Mouse (Mus musculus): ENCODE measurements around the gene Gm128. TPM values are rescaled to one million over a fixed set of nuclear protein-coding genes. Genes with fewer than 3 reads are reported as not detected.

The Gm128 gene
- polyA plus RNA-seq, 1 experiment from 2014 or later = 0.06 TPM

DNA sequence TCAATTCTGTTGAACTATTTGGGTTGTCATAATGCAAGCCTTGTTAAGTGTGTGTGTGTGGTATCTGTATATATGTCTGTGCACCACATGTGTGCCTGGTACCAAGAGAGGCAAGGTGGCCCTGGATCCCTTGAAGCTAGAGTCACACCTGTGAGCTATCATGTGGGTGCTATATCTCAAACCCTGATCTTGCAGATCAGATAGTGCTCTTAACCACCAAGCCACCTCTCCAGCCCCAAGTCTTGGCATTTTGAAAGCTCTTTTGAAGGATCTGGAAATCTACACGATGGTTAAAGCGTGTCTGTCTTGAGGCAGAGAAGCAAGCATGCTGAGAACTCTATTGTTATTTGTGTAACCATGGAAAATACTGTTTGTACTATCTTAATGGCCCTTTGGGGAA lies 30.8 kb downstream of the Gm128 start:
- in situ Hi-C loops (cut with MboI; ENCODE audit: low pct_unique_long_range_greater_than_20kb) = loop anchor here (5.0 kb wide), 1 partner anchor 68 kb away; the partner anchor contains the start of gene Tnfaip8l2
- ChIA-PET CTCF (interaction anchor here (0.9 to 6.9 kb wide), 9 partner anchors 8 to 85 kb away, joined by 3 to 51 read pairs (median 3); partner anchors contain the start of gene Tnfaip8l2), POLR2A (interaction anchor here (0.6 to 1.5 kb wide), 3 partner anchors 9 to 116 kb away, joined by 3 to 4 read pairs (median 3); no protein-coding TSS in a partner anchor)
- no peak for ATAC-seq
- H3K27me3 ChIP-seq = no peaks in the 10 kb centered on the region
- no peak for DNase-seq (ENCODE audit: low read depth, low spot score)
- no peak for TF ChIP-seq CTCF (IDR thresholded peaks at IDR 0.05)

DNA sequence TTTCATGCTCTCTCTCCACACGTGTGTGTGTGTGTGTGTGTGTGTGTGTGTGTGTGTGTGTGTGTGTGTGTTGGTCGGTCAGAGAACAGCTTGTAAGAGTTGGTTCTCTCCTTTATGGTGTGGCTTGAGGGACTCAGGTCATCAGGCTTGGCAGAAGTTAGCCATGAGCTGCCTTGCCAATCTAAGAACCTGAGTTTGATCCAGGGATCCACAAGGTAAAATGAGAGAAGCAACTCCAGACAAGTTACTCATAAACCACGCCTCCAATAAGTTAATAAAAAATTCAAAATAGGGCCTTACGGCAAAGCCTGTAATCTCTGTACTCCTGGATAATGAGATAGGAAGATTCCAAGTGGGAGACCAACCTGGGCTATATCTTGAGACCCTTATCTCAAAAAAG lies 33.1 kb downstream of the Gm128 start:
- POLR2A ChIA-PET = interaction anchor here (0.5 to 0.6 kb wide), 2 partner anchors 91 to 392 kb away, joined by 3 read pairs; no protein-coding TSS in a partner anchor
- ATAC-seq (no peak), DNase-seq (ENCODE audit: low read depth, low spot score) (no peak)
- CTCF ChIA-PET = interaction anchor here (1.2 to 6.9 kb wide), 4 partner anchors 7 to 32 kb away, joined by 3 to 51 read pairs (median 8); no protein-coding TSS in a partner anchor
- in situ Hi-C loops (cut with MboI; ENCODE audit: low pct_unique_long_range_greater_than_20kb) = no loop called here
- no peaks in the 10 kb centered on the region for H3K27me3 ChIP-seq
- TF ChIP-seq CTCF (IDR thresholded peaks at IDR 0.05) = no peak

DNA sequence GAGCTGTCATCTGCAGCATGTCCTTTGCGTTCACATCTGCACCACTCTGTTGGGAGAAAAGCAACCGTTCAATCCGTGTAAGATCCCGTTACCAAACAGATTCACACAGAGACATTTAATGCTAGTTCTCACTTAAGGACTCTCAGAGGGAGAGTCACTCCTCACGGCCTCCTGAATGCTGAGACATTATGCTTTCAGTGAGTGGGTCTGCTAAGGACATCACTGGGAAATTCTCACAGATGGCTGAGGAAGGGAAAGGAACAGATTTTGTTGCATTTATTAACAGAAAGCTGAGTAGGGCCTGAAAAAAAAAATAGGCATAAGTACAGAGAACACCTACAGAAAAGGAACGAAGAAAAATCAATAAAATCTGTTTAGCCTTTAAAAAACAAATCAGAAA lies 37.5 kb downstream of the Gm128 start:
- no peaks in the 10 kb centered on the region for H3K27me3 ChIP-seq
- DNase-seq (ENCODE audit: low read depth, low spot score) (no peak), ATAC-seq (no peak)
- CTCF ChIA-PET = interaction anchor here (0.7 to 5.2 kb wide), 5 partner anchors 7 to 61 kb away, joined by 3 to 51 read pairs (median 4); partner anchors contain the start of gene Gabpb2
- in situ Hi-C loops (cut with MboI; ENCODE audit: low pct_unique_long_range_greater_than_20kb) = no loop called here
- no peak for TF ChIP-seq CTCF (IDR thresholded peaks at IDR 0.05)
- POLR2A ChIA-PET = no interaction called here

DNA sequence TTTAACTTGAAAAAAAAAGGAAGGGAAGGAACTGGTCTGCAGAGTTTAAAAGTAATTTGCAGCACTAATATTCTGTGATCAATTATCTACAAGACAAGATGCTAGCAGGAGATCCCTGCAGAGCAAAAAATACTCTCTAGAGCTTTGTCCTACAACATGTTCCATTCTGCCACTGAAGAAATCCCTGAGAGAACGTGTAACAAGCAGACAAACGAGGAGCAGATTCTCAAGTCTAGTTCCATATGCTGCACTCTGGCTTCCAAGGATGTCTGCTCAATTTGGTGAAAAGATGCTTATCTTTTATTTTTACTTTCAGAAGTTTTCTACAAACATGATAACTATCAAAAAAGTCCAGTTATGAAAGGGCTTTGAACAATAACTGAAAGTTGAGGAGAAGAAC lies 40.8 kb downstream of the Gm128 start:
- DNase-seq (ENCODE audit: low read depth, low spot score) (no peak), ATAC-seq (no peak)
- POLR2A ChIA-PET = interaction anchor here (1.3 to 1.9 kb wide), 3 partner anchors 29 to 41 kb away, joined by 3 to 5 read pairs (median 4); partner anchors contain the start of gene Sema6c
- in situ Hi-C loops (cut with MboI; ENCODE audit: low pct_unique_long_range_greater_than_20kb) = no loop called here
- CTCF ChIA-PET = interaction anchor here (1.2 to 5.2 kb wide), 9 partner anchors 11 to 60 kb away, joined by 3 to 51 read pairs (median 8); partner anchors contain the start of genes Cdc42se1, Gabpb2, Sema6c and Tnfaip8l2
- no peaks in the 10 kb centered on the region for H3K27me3 ChIP-seq
- TF ChIP-seq CTCF (IDR thresholded peaks at IDR 0.05) = no peak

DNA sequence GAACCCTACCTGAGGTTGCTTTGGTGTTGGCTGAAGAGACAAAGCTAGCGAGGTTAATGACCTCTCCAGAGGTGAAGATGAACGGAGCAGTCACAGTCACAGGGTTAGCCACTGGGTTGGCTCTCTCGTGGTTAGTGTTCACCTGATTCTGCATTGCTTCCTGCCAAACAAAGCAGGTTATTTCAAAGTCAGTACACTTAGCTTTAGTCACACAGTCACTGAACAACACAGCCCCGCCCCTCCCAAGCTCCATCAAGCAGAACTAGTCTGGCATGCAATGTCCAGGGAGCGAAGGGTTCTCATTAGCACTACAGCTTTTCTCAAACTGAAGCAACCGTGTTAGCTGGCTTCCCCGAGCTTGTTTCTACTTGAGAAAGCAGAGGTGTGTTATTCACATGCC lies 41.3 kb downstream of the Gm128 start:
- POLR2A ChIA-PET = interaction anchor here (1.3 to 1.9 kb wide), 3 partner anchors 29 to 40 kb away, joined by 3 to 5 read pairs (median 4); partner anchors contain the start of gene Sema6c
- TF ChIP-seq CTCF (IDR thresholded peaks at IDR 0.05) = no peak
- no peaks in the 10 kb centered on the region for H3K27me3 ChIP-seq
- ATAC-seq (peak; percentile 90), DNase-seq (ENCODE audit: low read depth, low spot score) (peak; percentile 74)
- CTCF ChIA-PET = interaction anchor here (1.2 to 5.2 kb wide), 9 partner anchors 11 to 60 kb away, joined by 3 to 51 read pairs (median 8); partner anchors contain the start of genes Gabpb2, Sema6c and Tnfaip8l2
- in situ Hi-C loops (cut with MboI; ENCODE audit: low pct_unique_long_range_greater_than_20kb) = no loop called here

DNA sequence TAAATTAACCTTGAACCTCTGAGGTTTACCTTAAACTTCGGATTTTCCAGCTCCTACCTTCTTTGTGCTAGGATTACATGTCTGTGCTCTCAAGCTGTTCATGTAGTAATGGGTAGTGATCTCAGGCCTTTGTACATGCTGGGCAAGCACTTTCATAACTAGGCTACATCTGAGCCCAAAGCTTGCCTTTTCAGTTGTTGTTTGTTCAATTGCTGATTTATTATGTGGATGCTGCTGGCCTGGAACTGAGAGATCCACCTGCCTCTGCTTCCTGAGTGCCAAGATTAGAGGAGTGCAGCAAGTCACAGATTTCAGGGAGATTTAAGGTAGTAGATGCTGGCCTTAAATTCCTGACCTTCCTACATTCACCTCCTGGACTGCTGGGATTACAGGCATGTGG lies 42.3 kb downstream of the Gm128 start:
- ChIA-PET POLR2A (interaction anchor here (0.5 kb wide), 1 partner anchor 158 kb away, joined by 3 read pairs; no protein-coding TSS in a partner anchor), CTCF (interaction anchor here (1.3 to 5.2 kb wide), 5 partner anchors 12 to 98 kb away, joined by 3 to 51 read pairs (median 8); partner anchors contain the start of gene Gabpb2)
- in situ Hi-C loops (cut with MboI; ENCODE audit: low pct_unique_long_range_greater_than_20kb) = no loop called here
- no peaks in the 10 kb centered on the region for H3K27me3 ChIP-seq
- TF ChIP-seq CTCF (IDR thresholded peaks at IDR 0.05) = no peak
- no peak for ATAC-seq
- DNase-seq (ENCODE audit: low read depth, low spot score) = no peak

DNA sequence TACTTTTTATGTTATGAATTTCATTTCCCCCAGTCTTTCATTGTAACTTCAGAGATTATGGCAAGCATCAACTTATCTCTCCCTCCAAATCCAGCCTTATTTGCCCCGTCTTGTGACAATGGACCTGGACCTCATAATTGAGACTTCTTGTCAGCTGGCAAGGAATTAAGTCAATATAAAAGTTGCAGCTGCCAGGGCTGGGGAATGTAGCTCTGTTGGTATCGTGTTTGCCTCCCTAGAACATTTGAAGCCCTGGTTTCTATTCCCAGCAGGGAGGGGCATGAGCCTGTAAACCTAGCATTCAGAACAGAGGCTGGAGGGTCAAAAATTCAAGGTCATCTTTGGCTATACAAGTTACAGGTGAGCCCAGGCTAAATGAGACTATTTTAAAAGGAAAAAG lies 45.6 kb downstream of the Gm128 start:
- in situ Hi-C loops (cut with MboI; ENCODE audit: low pct_unique_long_range_greater_than_20kb) = no loop called here
- no peak for TF ChIP-seq CTCF (IDR thresholded peaks at IDR 0.05)
- no peaks in the 10 kb centered on the region for H3K27me3 ChIP-seq
- ATAC-seq (no peak), DNase-seq (ENCODE audit: low read depth, low spot score) (no peak)
- ChIA-PET POLR2A (interaction anchor here (0.8 to 1.7 kb wide), 3 partner anchors 14 to 25 kb away, joined by 3 to 6 read pairs (median 5); partner anchors contain the start of gene Gabpb2), CTCF (interaction anchor here (1.0 to 2.8 kb wide), 4 partner anchors 12 to 26 kb away, joined by 3 to 12 read pairs (median 4); partner anchors contain the start of gene Gabpb2)

DNA sequence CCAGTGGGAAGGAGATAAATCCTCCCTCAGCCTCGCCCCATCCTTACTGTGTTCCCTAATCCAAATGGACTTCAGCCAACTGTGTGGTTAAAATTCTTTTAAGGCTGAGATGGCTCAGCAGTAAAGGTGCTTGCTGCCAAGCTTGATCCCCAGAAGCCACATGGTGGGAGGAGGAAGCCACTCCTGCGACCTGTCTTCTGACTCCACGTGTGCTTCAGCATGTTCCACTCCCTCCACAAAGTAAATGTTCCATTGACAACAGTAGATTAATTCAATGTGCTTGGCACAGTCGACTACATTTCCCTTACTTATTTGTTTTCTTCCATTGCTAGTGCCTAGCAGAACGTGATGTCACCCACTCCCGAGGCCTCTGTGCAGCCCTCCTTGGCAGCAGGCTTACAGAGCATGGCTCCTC lies 46.7 kb downstream of the Gm128 start:
- ATAC-seq (peak; percentile 93), DNase-seq (ENCODE audit: low read depth, low spot score) (peak; percentile 99)
- no peaks in the 10 kb centered on the region for H3K27me3 ChIP-seq
- in situ Hi-C loops (cut with MboI; ENCODE audit: low pct_unique_long_range_greater_than_20kb) = no loop called here
- no peak for TF ChIP-seq CTCF (IDR thresholded peaks at IDR 0.05)
- POLR2A ChIA-PET = interaction anchor here (0.7 to 1.7 kb wide), 2 partner anchors 13 to 156 kb away, joined by 3 to 5 read pairs; no protein-coding TSS in a partner anchor
- CTCF ChIA-PET = interaction anchor here (1.2 to 1.9 kb wide), 3 partner anchors 9 to 52 kb away, joined by 3 to 5 read pairs (median 5); partner anchors contain the start of gene Gabpb2

Other genes with a start within 250 kb of the Gm128 start
- gene Zfp687, start 226.2 kb downstream of the Gm128 start, polyA plus RNA-seq (2021) = 66.7 TPM
- 355 TPM for gene Psmd4, start 199.0 kb downstream of the Gm128 start, polyA plus RNA-seq (2021)
- 94.1 TPM for gene Pip5k1a, start 134.7 kb downstream of the Gm128 start, polyA plus RNA-seq (2021)
- 120 TPM for gene Vps72, start 130.6 kb downstream of the Gm128 start, polyA plus RNA-seq (2021)
- gene Tmod4, start 117.1 kb downstream of the Gm128 start, polyA plus RNA-seq (2021) = 0.44 TPM
- 54.6 TPM for gene Scnm1, start 107.6 kb downstream of the Gm128 start, polyA plus RNA-seq (2021)
- 16.6 TPM for gene Lysmd1, start 107.5 kb downstream of the Gm128 start, polyA plus RNA-seq (2021)
- gene Tnfaip8l2, start 99.2 kb downstream of the Gm128 start, polyA plus RNA-seq (2021) = 0.63 TPM
- gene Sema6c, start 81.1 kb downstream of the Gm128 start, polyA plus RNA-seq (2021) = 17.0 TPM
- gene Gabpb2, start 23.7 kb downstream of the Gm128 start, polyA plus RNA-seq (2021) = 25.8 TPM
- 165 TPM for gene Cdc42se1, start 12.9 kb downstream of the Gm128 start, polyA plus RNA-seq (2021)
- 65.8 TPM for gene Mllt11, start 9.4 kb downstream of the Gm128 start, polyA plus RNA-seq (2021)
- gene Bnipl, start 9.6 kb upstream of the Gm128 start, polyA plus RNA-seq (2021) = 0.24 TPM
- gene Mindy1, start 39.7 kb upstream of the Gm128 start, polyA plus RNA-seq (2021) = 80.5 TPM
- 42.2 TPM for gene Prune1, start 40.5 kb upstream of the Gm128 start, polyA plus RNA-seq (2021)
- 7.1 TPM for gene Anxa9, start 65.6 kb upstream of the Gm128 start, polyA plus RNA-seq (2021)
- gene Cers2, start 73.2 kb upstream of the Gm128 start, polyA plus RNA-seq (2021) = 366 TPM
- gene Setdb1, start 115.6 kb upstream of the Gm128 start, polyA plus RNA-seq (2021) = 58.6 TPM
- gene 4930558C23Rik, start 161.2 kb upstream of the Gm128 start, polyA plus RNA-seq (2021) = not detected
- gene Arnt, start 192.8 kb upstream of the Gm128 start, polyA plus RNA-seq (2021) = 54.8 TPM